Mouse (Mus musculus) lung, postnatal 0 days (tissue): Measurements from ENCODE around the gene Cerk.

ENCODE experiments used
- CTCF ChIP-seq: IDR thresholded peaks from 2 replicates; pipeline ENCODE4 v1.5.1; 2016; ENCODE audit warnings: antibody characterized with exemption, mild to moderate bottlenecking
- EP300 ChIP-seq: IDR thresholded peaks from 2 replicates; pipeline ENCODE4 v1.6.1; 2016; ENCODE audit warnings: antibody characterized with exemption, mild to moderate bottlenecking, control low read depth

GRCm38 (mm10) chr15:86172526-86172925 is 13.4 kb downstream of the Cerk start:
- TF ChIP-seq CTCF (no peak), EP300 (no peak)
